Mouse (Mus musculus) liver, adult 2 months (tissue): ENCODE results near the gene Ttc16. TPM values are rescaled to one million over a fixed set of nuclear protein-coding genes. Genes with fewer than 3 reads are reported as not detected.

Experiments used
- DNase-seq: peaks from one replicate; pipeline ENCODE4 v3.0.0-alpha.2; 2011; ENCODE audit warnings: low read depth, low spot score; ENCODE audit errors: extremely low read depth
- H3K27ac ChIP-seq: fragments of 200-500 bp; replicated peaks from 2 replicates; pipeline ENCODE4 v1.5.1; 2012; ENCODE audit warnings: low read depth, mild to moderate bottlenecking, control low read depth, inconsistent platforms, low read length; ENCODE audit not compliant: insufficient read depth
- H3K27me3 ChIP-seq: fragments of 200-500 bp; 2 replicates; pipeline ENCODE4 v1.6.1; 2012; ENCODE audit warnings: mild to moderate bottlenecking, moderate library complexity, low read length, inconsistent platforms; ENCODE audit not compliant: control insufficient read depth, insufficient read depth
- H3K36me3 ChIP-seq: fragments of 200-500 bp; 2 replicates; pipeline ENCODE4 v1.6.1; 2012; ENCODE audit warnings: low read length, inconsistent platforms; ENCODE audit not compliant: control insufficient read depth, insufficient read depth
- H3K4me1 ChIP-seq: fragments of 200-500 bp; 2 replicates; pipeline ENCODE4 v1.6.1; 2011; ENCODE audit warnings: low read length; ENCODE audit not compliant: control insufficient read depth, insufficient read depth
- H3K4me3 ChIP-seq: fragments of 200-500 bp; 2 replicates; pipeline ENCODE4 v1.5.1; 2011; ENCODE audit warnings: low read depth, mild to moderate bottlenecking, control low read depth, low read length, moderate library complexity; ENCODE audit not compliant: insufficient read depth
- H3K79me2 ChIP-seq: fragments of 200-500 bp; 2 replicates; pipeline ENCODE4 v1.6.1; 2012; ENCODE audit warnings: inconsistent platforms, mild to moderate bottlenecking, low read length, moderate library complexity; ENCODE audit not compliant: control insufficient read depth, insufficient read depth
- H3K9ac ChIP-seq: fragments of 200-500 bp; 2 replicates; pipeline ENCODE4 v1.6.1; 2012; ENCODE audit warnings: low read depth, mild to moderate bottlenecking, control low read depth, inconsistent platforms, low read length
- CTCF ChIP-seq: fragments of 200-500 bp; IDR thresholded peaks from 2 replicates; pipeline ENCODE4 v1.5.1; 2011; ENCODE audit warnings: low read depth, low read length, control low read depth
- POLR2A ChIP-seq: fragments of 200-500 bp; IDR thresholded peaks from 2 replicates; pipeline ENCODE4 v1.6.1; 2011; ENCODE audit warnings: low read length, control low read depth; ENCODE audit not compliant: insufficient read depth; ENCODE audit errors: extremely low read depth
- WGBS: fragments of 180-500 bp; shearing (Covaris S2); methylation state at CpG from one replicate; pipeline ENCODE4 v1.1.7; 2018; 5-methylcytosine and 5-hydroxymethylcytosine counted together
- polyA plus RNA-seq: library from polyadenylated mRNA; depleted of rRNA; stranded (reverse); fragments of >200 nt; gene quantifications from 2 replicates; pipeline ENCODE4 v1.2.3, GENCODE M21; 2012
- total RNA-seq: library from RNA; depleted of rRNA; stranded (reverse); fragments of >200 nt; gene quantifications from 2 replicates; pipeline ENCODE4 v1.2.3, GENCODE M21; 2014

Ttc16 gene
- total and polyA plus RNA-seq, 2 experiments, result under 0.01 to 0.10 TPM

DNA sequence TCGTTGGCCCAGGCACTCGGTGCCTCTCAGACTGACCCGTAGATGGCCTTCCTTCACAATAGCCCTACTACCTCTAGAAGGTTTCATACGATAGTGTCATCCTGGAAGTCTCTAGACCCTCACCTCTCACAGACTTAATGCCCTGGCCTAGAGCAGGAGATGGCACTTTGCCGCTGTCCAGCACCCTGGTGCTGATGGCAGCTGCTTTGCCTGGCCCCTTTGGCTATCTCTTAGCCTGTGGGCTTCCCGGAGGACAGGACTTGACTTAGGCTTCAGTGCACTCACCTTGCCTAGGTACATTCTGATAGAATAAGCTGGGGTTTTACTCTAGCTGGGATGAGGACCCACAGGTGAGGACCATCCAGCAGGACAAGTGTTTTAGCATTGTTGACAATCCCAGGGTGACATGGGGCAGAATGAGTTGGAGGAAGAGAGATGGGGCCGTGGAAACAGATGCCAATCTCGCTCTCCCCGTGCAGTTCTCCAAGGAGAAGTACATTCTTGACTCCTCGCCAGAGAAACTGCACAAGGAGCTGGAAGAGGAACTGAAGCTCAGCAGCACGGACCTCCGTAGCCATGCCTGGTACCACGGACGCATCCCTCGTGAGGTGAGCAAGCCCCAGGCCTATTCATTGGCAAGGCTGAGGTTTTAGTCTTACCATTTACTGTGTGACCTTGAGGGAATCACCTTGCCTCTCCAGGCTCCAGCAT lies 31.0 kb downstream of the Ttc16 start:
- H3K27ac ChIP-seq, result no peak overlapping the region
- TF ChIP-seq POLR2A (no peak), CTCF (no peak)
- WGBS, result 77% methylated on average over 15 of the region's 15 CpGs
- no peaks in the 10 kb centered on the region for H3K36me3 ChIP-seq
- H3K4me3 ChIP-seq, result no peak overlapping the region
- H3K79me2 ChIP-seq, result no peaks in the 10 kb centered on the region
- no peak for DNase-seq
- peaks cover 7% of the 10 kb centered on the region for H3K27me3 ChIP-seq
- H3K4me1 ChIP-seq, result no peaks in the 10 kb centered on the region
- no peak overlapping the region for H3K9ac ChIP-seq

DNA sequence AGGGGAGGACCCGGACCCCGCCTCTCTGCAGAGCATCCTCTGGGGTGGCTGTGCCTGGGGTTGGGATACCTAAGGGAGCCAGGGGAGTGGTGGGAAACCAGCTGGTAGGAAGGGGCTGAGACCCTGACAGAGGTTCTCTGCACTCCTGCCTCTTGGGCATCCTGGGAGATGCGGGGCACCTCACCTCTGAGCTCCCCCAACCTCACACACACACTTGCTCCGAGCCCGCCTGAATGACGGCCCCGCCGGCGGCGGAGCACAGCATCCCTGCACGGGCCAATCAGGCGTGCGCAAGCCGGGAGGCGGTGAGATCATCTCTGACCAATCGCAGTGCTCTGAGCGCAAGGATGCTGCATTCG lies 33.3 kb downstream of the Ttc16 start:
- no peak overlapping the region for H3K27ac ChIP-seq
- no peaks in the 10 kb centered on the region for H3K79me2 ChIP-seq
- no peak for DNase-seq
- no peaks in the 10 kb centered on the region for H3K36me3 ChIP-seq
- no peak overlapping the region for H3K9ac ChIP-seq
- H3K4me3 ChIP-seq, result no peak overlapping the region
- WGBS, result 38% methylated on average over 18 of the region's 18 CpGs
- H3K4me1 ChIP-seq, result no peaks in the 10 kb centered on the region
- H3K27me3 ChIP-seq, result peaks cover 7% of the 10 kb centered on the region
- no peak for TF ChIP-seq POLR2A
- TF ChIP-seq CTCF, result no peak

DNA sequence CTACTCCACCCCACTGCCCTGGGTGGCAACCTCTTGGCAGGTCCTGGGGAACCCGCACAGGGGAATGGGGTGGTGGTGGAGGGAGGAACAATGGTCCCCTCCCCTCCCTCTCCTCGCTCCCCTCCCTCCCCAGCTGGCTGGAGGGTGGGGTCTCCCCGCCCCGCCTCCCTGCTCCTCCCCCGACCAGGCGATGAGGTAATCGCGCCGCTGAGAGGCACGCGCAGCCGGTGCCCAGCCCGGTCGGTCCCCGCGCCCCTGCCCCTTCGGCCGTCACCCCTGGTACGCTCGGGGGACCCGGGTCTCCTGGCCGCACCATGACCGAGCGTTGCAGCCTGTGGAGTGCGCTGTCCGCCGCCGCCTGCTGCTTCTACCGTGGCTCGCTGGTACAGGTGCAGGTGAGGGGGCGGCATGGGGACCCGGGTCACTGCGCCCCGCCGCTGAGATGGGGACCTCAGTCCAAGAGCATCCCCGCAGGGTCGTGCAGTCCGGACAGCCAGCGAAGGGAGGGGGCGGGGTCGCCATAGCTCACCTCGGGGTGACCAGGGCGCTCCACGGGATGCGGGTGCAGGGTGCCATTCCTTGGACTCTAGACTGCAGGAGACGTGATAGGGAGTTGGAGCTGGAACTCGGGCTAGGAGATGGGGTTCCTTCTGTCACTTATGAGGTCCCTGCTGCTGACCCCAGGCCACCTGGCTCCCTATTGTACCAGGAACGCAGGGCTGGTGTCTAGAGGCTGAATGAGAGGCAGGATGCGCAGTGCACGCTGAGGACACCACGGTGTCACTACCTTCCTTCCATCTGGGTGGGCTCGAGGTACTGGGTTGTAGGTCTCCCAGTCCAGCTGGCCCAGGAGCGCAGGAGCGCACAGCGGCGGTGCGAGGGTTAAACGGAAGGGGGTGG lies 33.9 kb downstream of the Ttc16 start:
- Histone ChIP-seq H3K27me3 (peaks cover 7% of the 10 kb centered on the region), H3K79me2 (no peaks in the 10 kb centered on the region), H3K9ac (peak overlapping the region; percentile 24; the same call in 1 of the 2 replicates), H3K4me1 (peaks cover under 1% of the 10 kb centered on the region; the same call in 1 of the 2 replicates), H3K36me3 (no peaks in the 10 kb centered on the region), H3K4me3 (no peak overlapping the region; the same call in 1 of the 2 replicates), H3K27ac (no peak overlapping the region)
- WGBS, result 12% methylated on average over 57 of the region's 58 CpGs
- TF ChIP-seq POLR2A, result no peak
- TF ChIP-seq CTCF, result no peak
- DNase-seq, result no peak

DNA sequence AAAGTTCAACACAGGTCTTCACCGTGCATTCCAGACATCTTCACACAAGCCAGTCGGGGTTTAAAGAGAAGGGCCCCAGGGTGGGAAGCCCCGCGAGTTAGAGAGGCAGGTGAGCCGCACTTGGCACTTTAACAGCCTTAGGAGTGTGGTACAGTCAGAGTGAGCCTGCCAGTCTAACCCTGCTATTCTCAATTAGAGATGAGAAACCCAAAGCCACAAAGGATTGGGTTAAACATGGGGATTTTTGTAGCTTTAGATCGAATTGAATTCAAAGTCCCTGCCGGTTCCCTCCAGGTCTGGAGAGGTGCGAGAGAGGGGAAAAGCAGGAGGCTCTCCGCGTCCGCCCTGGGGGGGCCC lies 34.5 kb downstream of the Ttc16 start, which contains the start of gene 6330409D20Rik:
Gene 6330409D20Rik (minus strand): TSS at position 101 of the 357 bp plus-strand sequence.
- Histone ChIP-seq H3K27me3 (peaks cover 7% of the 10 kb centered on the region), H3K4me3 (no peak within 1 kb of the TSS; the same call in 1 of the 2 replicates), H3K4me1 (peaks cover 4% of the 10 kb centered on the region; the same call in 1 of the 2 replicates), H3K36me3 (no peaks in the 10 kb centered on the region), H3K9ac (peak within 1 kb of the TSS; percentile 24; the same call in 1 of the 2 replicates), H3K27ac (no peak within 1 kb of the TSS), H3K79me2 (no peaks in the 10 kb centered on the region)
- DNase-seq, result no peak
- WGBS, result 24% methylated on average over 11 of the region's 11 CpGs
- no peak for TF ChIP-seq POLR2A
- no peak for TF ChIP-seq CTCF

DNA sequence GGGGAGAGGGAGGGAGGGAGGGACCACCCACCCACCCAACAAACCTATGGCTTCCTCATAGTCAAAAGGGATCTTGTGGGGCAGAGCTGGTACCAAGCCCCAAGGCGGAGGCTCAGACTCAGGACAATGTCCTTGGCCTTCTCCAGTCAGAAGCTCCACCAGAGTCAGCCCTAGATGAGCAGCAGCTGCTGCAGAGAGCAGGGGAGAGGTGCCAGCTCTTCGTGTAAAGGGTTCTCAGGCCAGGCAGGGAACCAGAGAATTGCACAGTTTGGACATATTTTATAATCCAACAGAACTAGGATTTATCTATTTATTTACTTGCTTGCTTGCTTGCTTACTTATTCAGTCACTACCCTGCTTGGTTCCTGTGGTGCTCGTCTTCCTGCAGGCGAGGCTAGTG lies 36.1 kb downstream of the Ttc16 start:
- H3K4me1 ChIP-seq, result peaks cover 4% of the 10 kb centered on the region; the same call in 1 of the 2 replicates
- no peaks in the 10 kb centered on the region for H3K36me3 ChIP-seq
- H3K27me3 ChIP-seq, result peaks cover 7% of the 10 kb centered on the region
- TF ChIP-seq POLR2A (no peak), CTCF (no peak)
- 79% methylated on average over 4 of the region's 4 CpGs for WGBS
- H3K27ac ChIP-seq, result no peak overlapping the region
- no peak overlapping the region for H3K9ac ChIP-seq
- no peak overlapping the region for H3K4me3 ChIP-seq
- no peak for DNase-seq
- H3K79me2 ChIP-seq, result no peaks in the 10 kb centered on the region
